Mouse (Mus musculus): ENCODE results near the gene Csnk1g1.

DNA sequence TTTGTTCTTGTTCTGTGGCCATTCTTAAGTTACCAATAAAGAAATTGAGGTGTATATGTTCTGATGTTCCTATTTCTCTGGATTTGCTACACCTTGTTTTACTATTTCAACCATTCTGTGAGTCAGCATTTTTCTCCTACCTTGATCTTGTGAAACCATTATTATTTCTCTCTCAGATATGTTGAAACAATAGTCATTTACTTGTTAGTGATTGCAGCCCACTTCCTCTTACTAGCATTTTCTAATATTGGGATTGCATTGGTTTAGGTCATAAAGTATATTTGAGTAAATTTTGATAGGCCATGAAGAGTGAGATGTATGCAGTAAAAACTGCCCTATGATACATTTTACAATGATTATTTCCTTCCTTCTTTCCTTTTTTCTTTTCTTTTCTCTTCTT is 19.7 kb downstream of the Csnk1g1 start:
- no peak for TF ChIP-seq POLR2A (IDR thresholded peaks at IDR 0.05; ENCODE audit: control insufficient read depth, low read depth, low read length)
- no peak for TF ChIP-seq CTCF (IDR thresholded peaks at IDR 0.05; ENCODE audit: control insufficient read depth, insufficient read depth, insufficient replicate concordance, low read depth, low read length)
